In the genomic region with DNA sequence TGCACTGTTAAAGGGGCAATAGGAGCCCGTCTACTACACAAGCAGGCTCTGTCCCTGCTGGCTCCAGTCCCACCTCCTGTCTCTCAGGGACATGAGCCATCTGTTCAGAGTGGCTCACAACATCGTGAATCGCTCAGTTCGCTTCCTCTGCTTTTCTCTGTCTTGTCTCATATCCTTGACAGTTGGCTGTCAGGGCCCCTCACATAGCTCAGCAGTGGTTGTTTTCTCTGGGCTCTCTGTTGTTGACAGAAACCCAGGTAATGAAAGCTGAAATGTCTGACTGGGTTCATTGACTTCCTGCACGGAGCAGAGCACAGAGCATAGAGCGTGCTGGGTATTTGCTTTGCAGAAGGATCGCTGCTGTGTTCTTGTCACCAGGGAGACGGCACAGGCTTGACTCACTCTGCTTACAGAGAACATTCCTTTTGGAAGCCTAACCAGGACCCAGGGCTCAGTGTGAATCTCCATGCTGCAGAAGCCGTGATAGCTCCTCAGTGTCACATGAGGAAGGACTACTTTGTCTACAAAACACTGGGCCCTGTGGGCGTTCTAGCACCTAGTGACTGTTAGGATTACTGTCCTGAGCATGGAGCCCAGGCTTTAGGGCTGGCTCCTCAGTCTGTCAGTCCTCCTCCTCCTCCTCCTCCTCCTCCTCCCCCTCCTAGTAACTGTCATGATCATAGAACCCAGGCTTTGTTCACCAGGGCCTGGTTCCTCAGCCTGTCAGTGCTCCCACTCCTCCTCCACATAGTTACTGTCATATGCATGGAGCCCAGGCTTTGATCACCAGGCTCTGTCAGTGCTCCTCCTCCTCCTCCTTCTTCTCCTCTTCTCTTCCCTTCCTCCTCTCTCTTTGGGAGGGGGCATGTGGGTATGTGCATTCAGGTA, we compare ENCODE assay signal across 8 mouse cellular contexts.
DNase-seq lines count a peak whose midpoint lies in the region; ATAC-seq lines count a peak whose summit lies in the region.

No protein-coding gene starts in this region.

- 46% methylated on average over 10 of the region's 10 CpGs for WGBS in forebrain, embryonic 15.5 days
- 75% methylated on average over 10 of the region's 10 CpGs for WGBS in forebrain, embryonic 10.5 days

- no peak for DNase-seq in forebrain, embryonic 10.5 days (ENCODE audit: extremely low spot score, low spot score)
- peak; percentile 76 to 79 for DNase-seq in frontal cortex, adult 2 months (ENCODE audit: extremely low spot score in 1 of 2, low spot score in 1 of 2)
- peak; percentile 74 to 78 for DNase-seq in heart, postnatal 36 days
- peak; percentile 68 for DNase-seq in layer of hippocampus, adult 11-12 months (ENCODE audit: low spot score)
- peak; percentile 72 to 76 for DNase-seq in lung, adult 18-20 months
- peak; percentile 23 for DNase-seq in ovary, postnatal 10 days (ENCODE audit: low spot score)
- DNase-seq in thymus, postnatal 4 days: no peak

- ATAC-seq in forebrain, embryonic 15.5 days (replicated peaks): peak; percentile 71; the same call in 1 of the 2 replicates

- no peaks in the 10 kb centered on the region for H3K9me3 ChIP-seq in forebrain, embryonic 15.5 days
- no peaks in the 10 kb centered on the region for H3K9me3 ChIP-seq in forebrain, embryonic 10.5 days

- no peak overlapping the region for H3K4me2 ChIP-seq in forebrain, embryonic 15.5 days (replicated peaks)

- H3K9ac ChIP-seq in forebrain, embryonic 15.5 days (replicated peaks): no peak overlapping the region

- H3K27me3 ChIP-seq in forebrain, embryonic 15.5 days: no peaks in the 10 kb centered on the region
- no peaks in the 10 kb centered on the region for H3K27me3 ChIP-seq in forebrain, embryonic 10.5 days (ENCODE audit: poor library complexity, severe bottlenecking)

- H3K4me1 ChIP-seq in forebrain, embryonic 15.5 days: no peaks in the 10 kb centered on the region
- no peaks in the 10 kb centered on the region for H3K4me1 ChIP-seq in forebrain, embryonic 10.5 days

- peak overlapping the region; percentile 64 for H3K27ac ChIP-seq in forebrain, embryonic 15.5 days (replicated peaks)
- no peak overlapping the region for H3K27ac ChIP-seq in forebrain, embryonic 10.5 days

- intact Hi-C loops in heart, postnatal 36 days (cut with DNase I): no loop called here

- H3K36me3 ChIP-seq in forebrain, embryonic 15.5 days: no peaks in the 10 kb centered on the region
- no peaks in the 10 kb centered on the region for H3K36me3 ChIP-seq in forebrain, embryonic 10.5 days (replicated peaks)

- H3K4me3 ChIP-seq in forebrain, embryonic 15.5 days: no peak overlapping the region
- no peak overlapping the region for H3K4me3 ChIP-seq in forebrain, embryonic 10.5 days

Comparison
In these comparisons a context has a peak if more than half of its experiments do, and no peak if none do; other contexts are left out.
1. DNase-seq: peak in frontal cortex, adult 2 months (2 of 2), heart, postnatal 36 days (2 of 2), layer of hippocampus, adult 11-12 months (single experiment), lung, adult 18-20 months (2 of 2) and ovary, postnatal 10 days (single experiment); none in forebrain, embryonic 10.5 days (single experiment) and thymus, postnatal 4 days (single experiment).